Mouse (Mus musculus) brain, embryonic 14.5 days (tissue): ENCODE measurements around the gene Prrc2b. TPM values are rescaled to one million over a fixed set of nuclear protein-coding genes. Genes with fewer than 3 reads are reported as not detected.

Experiments
- DNase-seq: peaks from one replicate; pipeline ENCODE4 v3.0.0-alpha.2; 2011; ENCODE audit warnings: low read depth
- CTCF ChIP-seq: fragments of 200-500 bp; IDR thresholded peaks from 2 replicates; pipeline ENCODE4 v1.5.1; 2012; ENCODE audit warnings: inconsistent platforms, mild to moderate bottlenecking, moderate library complexity, borderline replicate concordance; ENCODE audit not compliant: insufficient read depth, insufficient read length; ENCODE audit errors: extremely low read depth
- POLR2A ChIP-seq: fragments of 200-500 bp; IDR thresholded peaks from 2 replicates; pipeline ENCODE4 v1.6.1; 2012; ENCODE audit warnings: mild to moderate bottlenecking, inconsistent platforms, borderline replicate concordance; ENCODE audit not compliant: poor library complexity, insufficient read depth, insufficient read length, severe bottlenecking; ENCODE audit errors: extremely low read depth
- polyA plus RNA-seq: library from polyadenylated mRNA; depleted of rRNA; stranded (reverse); fragments of >200 nt; gene quantifications from 2 replicates; pipeline ENCODE4 v1.2.3, GENCODE M21; 2012

Prrc2b gene
- polyA plus RNA-seq, 1 experiment = 171 TPM

- TF ChIP-seq CTCF = no peak
- no peak for TF ChIP-seq POLR2A
- DNase-seq = no peak
Measured at GRCm38 (mm10) chr2:32165040-32165800, 14.3 kb downstream of the Prrc2b start.

GRCm38 (mm10) chr2:32166581-32166980, 15.7 kb downstream of the Prrc2b start:
- peak; percentile 59 for DNase-seq
- no peak for TF ChIP-seq POLR2A
- TF ChIP-seq CTCF = no peak

- TF ChIP-seq CTCF = 0 out of 2 replicates have a peak, but pooled peaks have one; percentile 7
- TF ChIP-seq POLR2A = no peak
- DNase-seq = peak; percentile 53
Measured at GRCm38 (mm10) chr2:32167034-32167770, 16.3 kb downstream of the Prrc2b start.

- peak; percentile 92 for DNase-seq
- no peak for TF ChIP-seq POLR2A
- no peak for TF ChIP-seq CTCF
Measured at GRCm38 (mm10) chr2:32167819-32168218, 16.9 kb downstream of the Prrc2b start.

- DNase-seq = no peak
- TF ChIP-seq CTCF (no peak), POLR2A (no peak)
Measured at GRCm38 (mm10) chr2:32169292-32169691, 18.4 kb downstream of the Prrc2b start.

GRCm38 (mm10) chr2:32170010-32170409, 19.1 kb downstream of the Prrc2b start:
- no peak for DNase-seq

GRCm38 (mm10) chr2:32171658-32172433, 21.0 kb downstream of the Prrc2b start:
- no peak for DNase-seq
- TF ChIP-seq POLR2A (no peak), CTCF (no peak)

More at GRCm38 (mm10) chr2:32170010-32170409, 19.1 kb downstream of the Prrc2b start:
- no peak for TF ChIP-seq CTCF

- peak; percentile 87 for DNase-seq
Measured at GRCm38 (mm10) chr2:32174170-32174741, 23.4 kb downstream of the Prrc2b start.

GRCm38 (mm10) chr2:32175051-32175466, 24.2 kb downstream of the Prrc2b start:
- peak; percentile 77 for DNase-seq
- TF ChIP-seq CTCF (no peak), POLR2A (no peak)

More at GRCm38 (mm10) chr2:32174170-32174741, 23.4 kb downstream of the Prrc2b start:
- TF ChIP-seq POLR2A = no peak
- TF ChIP-seq CTCF = no peak

- no peak for DNase-seq
Measured at GRCm38 (mm10) chr2:32175508-32175907, 24.6 kb downstream of the Prrc2b start.

GRCm38 (mm10) chr2:32176848-32177247, 26.0 kb downstream of the Prrc2b start:
- TF ChIP-seq POLR2A = no peak
- TF ChIP-seq CTCF = no peak
- no peak for DNase-seq

More at GRCm38 (mm10) chr2:32175508-32175907, 24.6 kb downstream of the Prrc2b start:
- TF ChIP-seq CTCF = no peak
- TF ChIP-seq POLR2A = no peak
